Mouse (Mus musculus): Measurements from ENCODE around the gene Dnaaf1.

Dnaaf1 gene

GRCm38 (mm10) chr8:119637381-119637780 lies 62.3 kb downstream of the Dnaaf1 start:
- in situ Hi-C loops (cut with MboI; ENCODE audit: low pct_unique_long_range_greater_than_20kb in 1 of 2, low sequenced_read_pairs in 2 of 2, unreplicated experiment in 1 of 2): no loop called here

DNA sequence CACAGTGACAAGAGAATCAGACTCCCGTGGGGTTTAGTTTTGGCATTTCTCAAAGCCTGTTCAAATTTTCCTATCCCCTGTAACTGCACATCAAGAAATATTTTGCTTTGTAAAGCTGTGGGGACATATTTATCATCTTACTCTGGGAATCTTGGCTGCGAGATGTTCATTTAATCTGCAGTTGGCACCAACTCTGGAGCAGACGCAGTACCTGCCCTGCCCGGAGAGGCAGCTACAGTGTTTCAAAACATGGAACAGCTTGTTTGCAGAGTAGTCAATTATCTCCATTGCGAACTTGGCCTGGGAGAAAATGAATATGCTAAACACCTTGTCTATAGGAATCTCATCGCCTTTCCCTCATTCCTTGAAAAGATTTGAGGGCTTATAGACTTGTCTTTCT lies 63.2 kb downstream of the Dnaaf1 start:
- in situ Hi-C loops (cut with MboI; ENCODE audit: low pct_unique_long_range_greater_than_20kb in 1 of 2, low sequenced_read_pairs in 2 of 2, unreplicated experiment in 1 of 2): no loop called here

DNA sequence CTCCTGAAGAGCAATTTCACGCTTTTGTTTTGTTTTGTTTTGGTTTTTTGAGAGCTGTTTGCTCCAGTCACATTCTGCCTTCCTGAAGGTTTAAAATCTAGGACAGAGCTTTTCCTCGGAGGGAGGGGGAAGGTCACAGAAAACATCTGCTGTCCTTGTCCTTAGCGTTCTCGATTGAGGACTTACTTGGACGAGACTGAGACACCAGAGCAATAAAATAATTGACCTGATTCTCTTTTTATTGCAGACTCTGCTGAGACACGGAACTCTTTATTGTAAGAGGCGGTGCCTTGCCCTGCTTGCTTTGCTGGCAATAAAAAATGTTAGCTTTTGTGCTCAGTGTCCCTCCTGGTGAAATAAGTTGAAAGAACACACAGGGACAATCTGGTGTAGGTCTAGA lies 64.8 kb downstream of the Dnaaf1 start:
- in situ Hi-C loops (cut with MboI; ENCODE audit: low pct_unique_long_range_greater_than_20kb in 1 of 2, low sequenced_read_pairs in 2 of 2, unreplicated experiment in 1 of 2): no loop called here

- in situ Hi-C loops (cut with MboI; ENCODE audit: low pct_unique_long_range_greater_than_20kb in 1 of 2, low sequenced_read_pairs in 2 of 2, unreplicated experiment in 1 of 2): no loop called here
These were observed 66.0 kb downstream of the Dnaaf1 start for GRCm38 (mm10) chr8:119641058-119641457.

DNA sequence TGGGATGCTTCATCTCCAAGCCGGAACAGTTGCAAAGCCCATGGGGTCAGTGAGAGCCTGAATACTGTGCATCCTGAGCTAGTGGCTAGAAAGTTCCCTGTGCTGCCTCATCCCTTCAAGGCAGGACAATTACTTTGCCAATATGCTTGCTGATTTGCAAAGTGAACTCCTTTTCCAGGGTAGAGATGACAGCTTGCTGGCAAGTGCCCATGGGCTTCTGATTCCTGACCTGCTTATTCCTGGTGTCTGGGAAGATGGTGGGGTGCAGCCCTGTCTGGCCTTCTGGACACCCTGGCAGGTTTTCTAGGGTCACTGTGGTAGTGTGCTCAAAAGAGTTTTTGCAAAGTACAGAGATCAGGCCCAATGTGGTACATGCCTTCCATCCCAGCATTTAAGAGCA lies 67.9 kb downstream of the Dnaaf1 start:
- in situ Hi-C loops (cut with MboI; ENCODE audit: low pct_unique_long_range_greater_than_20kb in 1 of 2, low sequenced_read_pairs in 2 of 2, unreplicated experiment in 1 of 2): no loop called here

- in situ Hi-C loops (cut with MboI; ENCODE audit: low pct_unique_long_range_greater_than_20kb in 1 of 2, low sequenced_read_pairs in 2 of 2, unreplicated experiment in 1 of 2): no loop called here
These were observed 69.5 kb downstream of the Dnaaf1 start for GRCm38 (mm10) chr8:119644429-119644960.

DNA sequence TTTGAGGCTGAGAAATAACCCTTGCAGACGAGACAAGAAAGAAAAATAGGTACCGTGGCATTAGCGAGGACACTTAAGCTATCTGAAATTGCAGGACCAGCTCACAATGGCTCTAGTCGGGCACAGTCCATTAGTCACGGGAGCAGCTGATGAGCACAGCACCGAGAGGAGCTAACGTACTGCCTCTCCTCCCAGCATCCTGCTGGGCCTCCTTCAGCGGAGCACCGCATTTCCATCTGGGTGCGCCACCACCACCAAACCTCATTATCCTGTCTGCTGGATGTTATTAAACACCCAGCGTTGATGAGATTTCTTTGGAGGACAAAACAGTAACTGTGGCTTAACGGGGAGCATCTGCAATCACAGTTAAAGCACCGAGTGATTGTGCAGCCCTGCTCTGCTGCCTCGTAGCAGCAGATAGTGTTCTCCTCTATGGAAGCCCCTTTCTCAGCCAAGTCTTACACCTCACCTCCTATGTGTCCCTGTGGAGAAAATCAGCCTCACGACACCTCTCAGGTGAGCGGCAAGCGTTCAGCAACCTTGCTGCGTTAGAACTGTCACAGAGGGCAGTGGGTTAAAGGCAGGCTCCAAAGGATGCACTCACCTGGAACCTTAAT lies 70.1 kb downstream of the Dnaaf1 start:
- in situ Hi-C loops (cut with MboI; ENCODE audit: low pct_unique_long_range_greater_than_20kb in 1 of 2, low sequenced_read_pairs in 2 of 2, unreplicated experiment in 1 of 2): no loop called here

- in situ Hi-C loops (cut with MboI; ENCODE audit: low pct_unique_long_range_greater_than_20kb in 1 of 2, low sequenced_read_pairs in 2 of 2, unreplicated experiment in 1 of 2): no loop called here
These were observed 71.2 kb downstream of the Dnaaf1 start for GRCm38 (mm10) chr8:119646197-119646596.

DNA sequence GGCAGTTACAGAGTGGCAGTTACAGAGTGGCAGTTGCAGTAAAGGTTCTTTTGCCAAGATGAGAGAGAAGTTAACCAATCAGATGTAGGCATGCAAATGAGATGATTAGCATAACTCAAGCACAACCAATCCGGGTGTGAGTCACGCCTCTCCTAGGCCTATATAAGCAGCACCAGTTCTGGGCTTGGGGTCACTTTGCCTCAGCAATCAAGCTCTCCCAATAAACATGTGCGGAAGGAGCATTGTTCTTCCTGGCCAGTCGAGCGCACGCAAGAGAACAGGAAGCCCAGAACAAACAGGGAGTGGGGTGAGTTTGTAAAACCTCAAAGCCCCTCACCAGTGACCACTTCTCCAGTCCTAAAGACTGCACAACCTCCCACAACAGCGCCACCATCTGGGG lies 71.8 kb downstream of the Dnaaf1 start:
- in situ Hi-C loops (cut with MboI; ENCODE audit: low pct_unique_long_range_greater_than_20kb in 1 of 2, low sequenced_read_pairs in 2 of 2, unreplicated experiment in 1 of 2): no loop called here

All from mouse embryonic stem cell (cell line).